Mouse (Mus musculus) thymus, adult 2 months (tissue): ENCODE results near the gene Cutc.

ENCODE experiments used
- CTCF ChIP-seq: fragments of 200-500 bp; IDR thresholded peaks from 2 replicates; pipeline ENCODE4 v1.5.1; 2012; ENCODE audit warnings: mild to moderate bottlenecking, control low read depth, low read length, moderate library complexity, borderline replicate concordance; ENCODE audit not compliant: control insufficient read depth, poor library complexity, insufficient read depth; ENCODE audit errors: extremely low read depth
- POLR2A ChIP-seq: fragments of 200-500 bp; IDR thresholded peaks from 2 replicates; pipeline ENCODE4 v1.6.1; 2012; ENCODE audit warnings: mild to moderate bottlenecking, low read length, control low read depth, moderate library complexity; ENCODE audit not compliant: control insufficient read depth, poor library complexity, insufficient read depth; ENCODE audit errors: extremely low read depth

GRCm38 (mm10) chr19:43769366-43769960 lies 16.7 kb downstream of the Cutc start:
- TF ChIP-seq CTCF (no peak), POLR2A (no peak)
